Mouse (Mus musculus) ES-Bruce4 (cell line): ENCODE measurements around the gene Pld1.

Experiments used
- CTCF ChIP-seq: IDR thresholded peaks from one replicate; pipeline ENCODE4 v1.8.1; 2011; ENCODE audit warnings: low read depth, low read length
- EP300 ChIP-seq: IDR thresholded peaks from 2 replicates; pipeline ENCODE4 v1.6.1; 2011; ENCODE audit warnings: low read depth, low read length; ENCODE audit not compliant: insufficient read depth
- POLR2A ChIP-seq: IDR thresholded peaks from one replicate; pipeline ENCODE4 v1.8.1; 2011; ENCODE audit warnings: low read length; ENCODE audit not compliant: insufficient read depth

DNA sequence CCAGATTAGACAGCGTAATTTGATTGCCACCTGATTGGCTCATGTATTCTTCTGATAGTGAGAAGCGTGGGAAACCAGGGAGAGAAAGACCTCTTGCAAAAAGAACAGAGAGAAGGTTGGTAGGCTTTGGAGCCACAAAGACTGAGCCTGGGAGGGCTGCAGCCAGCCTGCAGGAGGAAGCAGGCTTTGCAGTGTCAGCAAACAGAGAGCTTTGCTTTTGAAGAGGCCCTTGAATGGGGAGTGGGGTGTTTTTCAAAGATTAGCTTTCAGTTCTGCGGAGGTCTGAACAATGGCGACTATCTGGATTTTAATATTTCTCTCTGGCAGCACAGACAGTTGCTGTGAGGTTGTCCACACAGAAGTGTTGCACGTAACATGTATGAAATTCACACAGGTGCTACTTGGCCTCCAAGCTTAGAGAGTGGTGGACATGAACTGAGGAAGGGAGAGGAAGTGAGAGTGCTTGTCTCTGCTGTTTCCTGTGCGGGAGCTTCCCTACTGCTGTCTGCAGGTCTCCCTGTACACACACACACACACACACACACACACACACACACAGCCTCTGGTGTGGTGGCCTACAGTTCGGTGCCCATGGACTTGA is 93.2 kb downstream of the Pld1 start:
- TF ChIP-seq CTCF (no peak), POLR2A (no peak), EP300 (no peak)
